Mouse (Mus musculus) testis, postnatal 14 days (tissue): ENCODE results near the gene C130032M10Rik.

Source experiments
- DNase-seq: peaks from one replicate; pipeline ENCODE4 v3.0.0; 2021; ENCODE audit warnings: low spot score

Gene C130032M10Rik

GRCm38 (mm10) chr9:114515364-114515763 lies at the start of gene C130032M10Rik:
Gene C130032M10Rik, plus strand, starts transcription at chr9:114515697.
- no peak for DNase-seq

GRCm38 (mm10) chr9:114466871-114467270 lies 48.6 kb upstream of the C130032M10Rik start:
- no peak for DNase-seq

- no peak for DNase-seq
Measured at GRCm38 (mm10) chr9:114468217-114468616, 47.3 kb upstream of the C130032M10Rik start.

DNA sequence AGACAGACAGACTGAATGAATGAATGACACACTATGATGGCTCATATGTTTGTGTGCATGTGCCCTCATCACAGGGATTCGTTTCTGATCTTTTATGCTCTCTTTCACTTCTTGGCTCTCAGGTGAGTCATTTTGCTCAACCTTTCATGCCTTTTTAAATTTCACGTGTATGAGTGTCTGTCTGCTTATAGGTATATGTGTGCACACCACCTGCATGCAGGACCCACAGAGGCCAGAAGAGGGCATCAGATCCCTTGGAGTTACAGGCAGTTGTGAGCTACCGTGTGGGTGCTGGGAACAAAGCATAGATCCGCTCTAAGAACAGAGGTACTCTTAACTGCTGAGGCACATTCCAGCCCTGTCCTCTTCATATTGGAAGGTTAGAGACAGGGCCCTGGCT lies 46.8 kb upstream of the C130032M10Rik start:
- no peak for DNase-seq

GRCm38 (mm10) chr9:114471892-114472291 lies 43.6 kb upstream of the C130032M10Rik start:
- DNase-seq, result no peak

DNA sequence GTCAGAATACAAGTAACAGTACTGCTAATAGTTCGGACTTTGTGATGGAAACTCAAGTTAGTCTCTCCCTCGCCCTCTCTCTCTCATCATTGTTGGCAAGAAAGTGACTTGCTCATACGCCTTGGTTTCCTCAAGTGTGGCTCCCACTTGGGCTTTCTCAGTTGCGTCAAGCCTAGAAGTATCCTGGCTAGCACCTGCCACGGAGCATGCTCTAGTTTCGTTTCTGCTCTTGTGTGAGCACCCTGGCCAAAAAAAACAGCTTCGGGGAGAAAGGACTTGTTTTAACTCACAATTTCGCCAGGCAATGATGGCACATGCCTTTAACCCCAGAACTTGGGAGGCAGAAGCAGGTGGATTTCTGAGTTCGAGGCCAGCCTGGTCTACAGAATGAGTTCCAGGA lies 38.5 kb upstream of the C130032M10Rik start:
- no peak for DNase-seq

- no peak for DNase-seq
Measured at GRCm38 (mm10) chr9:114480940-114481339, 34.6 kb upstream of the C130032M10Rik start.

DNA sequence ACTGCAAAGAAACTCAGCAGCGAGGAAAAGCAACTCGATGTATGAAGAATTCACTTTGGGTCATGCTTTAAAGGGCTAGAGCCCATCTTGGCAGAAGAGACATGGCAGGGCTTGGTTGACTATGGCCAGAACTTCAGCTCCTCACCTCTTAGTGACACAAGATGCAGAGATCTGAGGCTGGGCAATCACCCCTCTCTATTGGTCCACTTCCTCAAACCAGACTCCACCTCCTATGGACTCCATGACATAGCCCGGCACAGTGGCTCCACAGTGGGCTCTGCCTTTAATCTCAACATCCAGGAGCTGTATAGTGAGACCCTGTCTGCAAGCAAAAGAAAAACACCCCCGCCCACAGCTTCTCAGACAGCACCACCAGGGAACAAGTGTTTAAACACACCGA lies 30.7 kb upstream of the C130032M10Rik start:
- DNase-seq, result no peak

DNA sequence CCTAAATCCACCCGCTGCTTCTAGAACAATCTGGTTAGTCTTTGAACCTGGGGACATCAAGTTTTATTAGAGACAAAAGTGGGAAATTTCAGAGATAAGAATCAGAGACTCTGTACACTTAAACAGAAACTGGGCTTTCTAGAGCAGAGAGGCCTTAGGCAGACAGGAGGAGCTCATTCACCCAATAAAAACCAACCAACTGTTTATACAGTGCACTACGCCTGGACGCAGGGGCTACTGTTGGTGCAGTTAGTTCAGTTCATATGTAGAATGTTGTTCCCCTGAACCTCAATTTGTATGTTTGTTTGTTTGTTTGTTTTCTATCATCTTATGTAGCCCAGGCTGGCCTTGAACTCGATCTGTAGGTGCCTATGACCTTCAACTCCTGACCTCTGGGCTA lies 28.7 kb upstream of the C130032M10Rik start:
- no peak for DNase-seq

- DNase-seq, result no peak
Measured at GRCm38 (mm10) chr9:114487481-114488258, 27.8 kb upstream of the C130032M10Rik start.

- DNase-seq, result no peak
Measured at GRCm38 (mm10) chr9:114496469-114496868, 19.0 kb upstream of the C130032M10Rik start.

- DNase-seq, result peak; percentile 80
Measured at GRCm38 (mm10) chr9:114498218-114498617, 17.3 kb upstream of the C130032M10Rik start.

- peak; percentile 53 for DNase-seq
Measured at GRCm38 (mm10) chr9:114499783-114500515, 15.5 kb upstream of the C130032M10Rik start.

DNA sequence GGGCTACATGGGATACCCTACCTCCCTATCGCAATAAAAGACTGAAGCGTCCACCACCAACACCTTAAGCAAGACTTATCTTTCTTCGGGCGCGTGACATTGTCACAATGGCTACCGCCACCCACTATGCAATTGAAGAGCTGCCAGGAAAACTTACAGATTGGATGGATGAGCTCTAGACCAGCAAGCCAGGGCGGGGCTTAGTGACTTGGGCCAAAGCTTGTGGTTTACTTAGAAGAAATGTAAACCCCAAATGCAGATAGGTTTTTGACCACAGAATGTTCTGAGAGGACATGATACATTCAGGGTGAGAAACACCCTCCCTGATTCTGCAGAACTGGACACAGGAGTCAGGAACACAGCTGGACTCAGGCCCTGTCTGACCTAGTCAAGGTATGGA lies 14.4 kb upstream of the C130032M10Rik start:
- no peak for DNase-seq

GRCm38 (mm10) chr9:114501913-114502312 lies 13.6 kb upstream of the C130032M10Rik start:
- no peak for DNase-seq

DNA sequence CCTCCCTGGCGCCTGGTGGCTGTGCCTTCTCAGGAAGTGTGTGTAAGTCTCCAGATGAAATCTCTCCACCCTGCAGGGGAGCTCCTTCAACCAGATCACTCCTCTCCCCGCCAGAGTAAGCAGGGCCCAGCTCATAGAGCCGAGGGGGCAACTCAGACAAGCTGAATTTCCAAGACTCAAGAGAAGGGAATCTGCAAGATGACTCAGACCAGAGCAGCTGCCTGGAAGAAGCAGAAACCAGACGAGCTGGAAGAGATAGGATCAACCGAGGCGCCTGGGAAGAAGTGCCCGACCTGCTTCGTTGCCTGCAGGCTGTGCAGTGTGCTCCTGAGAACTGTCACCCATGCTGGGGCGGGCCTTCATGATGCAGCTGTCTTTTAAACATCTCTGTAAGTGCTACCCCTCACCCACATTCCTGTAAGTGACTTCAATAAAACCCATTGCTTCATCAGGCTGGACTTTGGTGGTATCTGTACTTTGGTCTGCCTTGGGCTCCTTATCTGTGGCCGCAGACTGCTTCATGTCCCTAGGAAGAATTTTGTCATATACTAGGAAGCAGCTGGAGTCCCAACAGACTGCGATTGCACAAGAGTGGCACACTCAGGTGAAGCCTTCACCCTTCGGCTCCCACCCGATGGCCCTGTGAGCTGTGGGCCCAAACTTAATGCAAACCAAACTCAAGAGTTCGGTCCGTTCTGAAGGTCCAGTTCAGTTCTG lies 12.6 kb upstream of the C130032M10Rik start:
- DNase-seq, result no peak

DNA sequence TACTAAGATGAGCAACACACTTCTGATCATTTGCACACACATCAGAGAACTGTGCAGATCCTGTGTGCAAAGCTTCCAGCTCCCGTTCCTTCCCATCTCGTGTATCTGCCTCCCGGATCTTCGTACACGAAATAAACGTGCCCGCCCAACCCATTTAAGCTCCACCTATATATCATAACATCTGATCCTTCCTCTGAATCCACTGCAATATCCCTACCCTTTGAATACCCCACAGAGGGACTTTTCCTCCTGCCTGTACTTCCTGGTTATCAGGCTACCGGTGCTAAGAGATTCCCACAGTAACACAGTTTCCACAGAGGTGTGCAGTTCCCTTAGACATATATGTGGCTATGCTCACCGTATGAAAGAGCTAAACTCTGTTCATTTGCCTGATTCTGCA lies 10.7 kb upstream of the C130032M10Rik start, which contains the start of gene Ccr4:
TSS of gene Ccr4 (minus strand) at position 101 of the 400 bp plus-strand sequence.
- DNase-seq, result no peak

GRCm38 (mm10) chr9:114506564-114506963 lies 8.9 kb upstream of the C130032M10Rik start:
- DNase-seq, result no peak

DNA sequence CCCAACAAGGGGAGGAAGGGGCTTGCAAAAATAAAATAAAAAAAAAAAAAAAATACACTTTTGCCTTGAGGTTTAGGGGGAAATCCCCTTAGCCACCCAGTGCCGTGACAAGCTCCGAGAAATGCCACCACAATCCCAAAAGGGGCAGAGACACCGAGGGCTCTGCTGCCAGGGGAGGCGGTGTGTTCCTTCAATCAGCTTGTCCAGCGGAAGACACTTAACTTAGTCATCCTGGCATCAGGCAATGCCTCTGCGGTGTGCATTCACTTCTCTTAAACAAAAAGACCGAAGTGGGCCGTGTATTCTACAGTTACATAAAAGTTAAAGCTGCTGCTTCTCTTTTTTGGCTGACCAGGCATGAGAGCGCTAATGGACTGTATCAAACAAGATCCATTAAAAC lies 8.1 kb upstream of the C130032M10Rik start:
- no peak for DNase-seq

- no peak for DNase-seq
Measured at GRCm38 (mm10) chr9:114509785-114510184, 5.7 kb upstream of the C130032M10Rik start.

- DNase-seq, result no peak
Measured at GRCm38 (mm10) chr9:114512831-114513230, 2.7 kb upstream of the C130032M10Rik start.

GRCm38 (mm10) chr9:114517924-114518497 lies 2.5 kb downstream of the C130032M10Rik start:
- DNase-seq, result no peak
